Mouse (Mus musculus): ENCODE measurements at regions not wholly inside any gene's neighbourhood (a gene's known extent, or its start where the extent isn't known, plus 50 kb on each side); places are given as distances from the start of the nearest gene placed in this dataset.

DNA sequence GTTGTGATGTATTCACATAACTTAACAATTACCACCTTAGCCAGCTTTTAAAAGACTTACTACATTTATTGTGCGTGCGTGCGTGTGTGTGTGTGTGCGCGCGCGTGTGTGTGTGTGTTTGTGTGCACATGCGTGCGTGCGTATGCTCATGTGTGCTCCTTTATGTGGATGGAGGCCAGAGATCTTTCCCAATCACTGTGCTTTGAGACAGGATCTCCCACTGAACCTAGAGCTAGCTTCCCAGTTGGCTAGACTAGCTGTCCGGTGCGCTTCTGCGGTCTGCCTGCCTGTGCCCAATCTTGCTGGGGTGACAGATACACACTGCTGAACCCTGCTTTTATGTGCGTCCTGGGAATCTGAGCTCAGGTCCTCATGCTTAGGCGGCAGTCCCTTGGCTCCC is 50.1 kb upstream of the Arhgap29 start:
- no peak overlapping the region for H3K4me3 ChIP-seq
- ATAC-seq (replicated peaks; ENCODE audit: insufficient number of reproducible peaks, insufficient read depth, low FRiP score, low read depth), result no peak

DNA sequence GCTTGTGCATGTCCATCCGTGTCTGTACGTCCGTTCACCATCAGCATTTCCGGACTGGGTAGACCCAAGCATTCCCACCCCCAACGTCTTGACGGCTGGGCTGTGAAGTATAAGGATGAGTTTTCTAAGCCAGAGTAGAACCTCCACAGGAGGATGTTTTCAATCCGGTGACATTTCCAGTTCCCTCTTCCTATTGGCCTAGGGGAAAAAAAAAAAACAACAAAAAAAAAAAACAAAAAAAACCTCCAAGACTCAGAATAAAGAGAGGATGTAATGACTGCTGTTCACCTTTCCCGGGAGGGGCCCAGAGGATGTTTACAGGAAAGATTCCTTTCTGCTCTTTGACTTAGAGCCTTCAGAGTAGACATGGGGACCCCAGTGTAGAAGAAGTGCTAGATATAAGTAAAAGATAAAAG is 51.9 kb upstream of the Arhgap29 start:
- H3K4me3 ChIP-seq, result no peak overlapping the region
- WGBS, result 55% methylated on average over 8 of the region's 8 CpGs
- no peaks in the 10 kb centered on the region; the same call in 1 of the 2 replicates for H3K4me1 ChIP-seq (replicated peaks)
- 0 out of 2 replicates have a peak overlapping the region, but pooled peaks have one; percentile 12 for H3K4me2 ChIP-seq
- 0 out of 2 replicates have a peak overlapping the region, but pooled peaks have one; percentile 26 for H3K27ac ChIP-seq
- H3K9ac ChIP-seq, result no peak overlapping the region
- ATAC-seq (replicated peaks; ENCODE audit: insufficient number of reproducible peaks, insufficient read depth, low FRiP score, low read depth), result no peak
- no peaks in the 10 kb centered on the region for H3K36me3 ChIP-seq
- H3K27me3 ChIP-seq, result no peaks in the 10 kb centered on the region
- no peaks in the 10 kb centered on the region for H3K9me3 ChIP-seq (replicated peaks)

More for the DNA sequence above, 50.1 kb upstream of the Arhgap29 start:
- Histone ChIP-seq H3K27me3 (no peaks in the 10 kb centered on the region), H3K27ac (no peak overlapping the region), H3K36me3 (no peaks in the 10 kb centered on the region), H3K4me2 (no peak overlapping the region), H3K4me1 (replicated peaks) (peaks cover 8% of the 10 kb centered on the region), H3K9me3 (replicated peaks) (no peaks in the 10 kb centered on the region), H3K9ac (no peak overlapping the region)
- 91% methylated on average over 15 of the region's 15 CpGs for WGBS

- WGBS, result 77% methylated on average over 14 of the region's 14 CpGs
- no peak for ATAC-seq (replicated peaks; ENCODE audit: insufficient number of reproducible peaks, insufficient read depth, low FRiP score, low read depth)
These were observed 54.3 kb upstream of the Arhgap29 start for GRCm38 (mm10) chr3:121897821-121898574.

DNA sequence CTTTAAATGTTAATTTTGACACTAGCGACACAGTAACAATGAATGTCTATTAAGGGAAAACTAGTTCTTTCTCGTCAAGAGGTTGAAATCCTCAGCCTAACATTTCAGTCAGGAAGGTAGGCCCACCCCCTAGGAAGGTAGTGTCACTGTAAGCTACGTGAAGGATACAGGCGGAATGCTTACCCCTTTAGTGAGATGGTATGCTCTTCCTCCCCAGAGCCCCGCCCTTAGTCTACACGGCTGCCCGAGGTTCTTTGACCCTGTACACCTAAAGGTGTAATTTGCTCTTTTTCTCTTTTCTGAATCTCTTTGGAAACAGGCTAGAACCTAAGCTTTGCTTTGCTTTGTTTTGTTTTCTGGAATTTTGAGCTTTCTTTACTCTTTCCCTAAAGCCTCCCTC is 58.7 kb upstream of the Arhgap29 start:
- peaks cover 31% of the 10 kb centered on the region for H3K4me1 ChIP-seq (replicated peaks)
- H3K27ac ChIP-seq, result no peak overlapping the region
- H3K4me2 ChIP-seq, result no peak overlapping the region
- 78% methylated on average over 7 of the region's 7 CpGs for WGBS
- no peaks in the 10 kb centered on the region for H3K9me3 ChIP-seq (replicated peaks)
- no peaks in the 10 kb centered on the region for H3K36me3 ChIP-seq
- no peaks in the 10 kb centered on the region for H3K27me3 ChIP-seq
- no peak overlapping the region for H3K4me3 ChIP-seq
- ATAC-seq (replicated peaks; ENCODE audit: insufficient number of reproducible peaks, insufficient read depth, low FRiP score, low read depth), result no peak
- no peak overlapping the region for H3K9ac ChIP-seq

More at GRCm38 (mm10) chr3:121897821-121898574, 54.3 kb upstream of the Arhgap29 start:
- Histone ChIP-seq H3K4me2 (no peak overlapping the region), H3K9ac (no peak overlapping the region), H3K9me3 (replicated peaks) (no peaks in the 10 kb centered on the region), H3K27ac (no peak overlapping the region), H3K4me3 (no peak overlapping the region), H3K27me3 (no peaks in the 10 kb centered on the region), H3K4me1 (replicated peaks) (no peaks in the 10 kb centered on the region; the same call in 1 of the 2 replicates), H3K36me3 (no peaks in the 10 kb centered on the region)

DNA sequence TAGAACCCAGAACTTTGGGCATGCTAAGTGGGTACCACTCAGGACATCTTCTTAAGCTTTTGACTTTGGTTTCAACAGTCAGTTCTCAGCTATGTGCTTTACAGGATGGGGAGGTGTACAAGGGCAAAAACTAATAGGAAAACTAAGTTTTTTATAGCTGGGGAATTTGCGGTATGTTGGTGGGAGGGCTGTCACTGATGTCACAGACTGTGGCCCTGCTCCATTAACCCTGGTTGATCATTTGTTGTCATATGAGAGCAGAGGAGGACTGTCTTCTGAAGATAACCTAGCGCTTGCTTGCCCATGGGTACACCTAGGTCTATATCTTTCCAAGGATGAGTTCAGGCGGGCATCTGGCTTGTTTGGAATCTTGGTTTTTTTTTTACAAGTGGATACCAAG is 59.7 kb upstream of the Arhgap29 start:
- Histone ChIP-seq H3K4me1 (replicated peaks) (peaks cover 31% of the 10 kb centered on the region), H3K4me3 (no peak overlapping the region), H3K9me3 (replicated peaks) (no peaks in the 10 kb centered on the region), H3K9ac (no peak overlapping the region), H3K27me3 (no peaks in the 10 kb centered on the region), H3K4me2 (no peak overlapping the region), H3K36me3 (no peaks in the 10 kb centered on the region), H3K27ac (no peak overlapping the region)
- 75% methylated on average over 3 of the region's 3 CpGs for WGBS
- ATAC-seq (replicated peaks; ENCODE audit: insufficient number of reproducible peaks, insufficient read depth, low FRiP score, low read depth), result no peak

GRCm38 (mm10) chr3:121891338-121891737 is 61.0 kb upstream of the Arhgap29 start:
- peak overlapping the region; percentile 61 for H3K27ac ChIP-seq
- H3K4me1 ChIP-seq (replicated peaks), result peaks cover 41% of the 10 kb centered on the region

GRCm38 (mm10) chr3:121890563-121890962 is 61.8 kb upstream of the Arhgap29 start:
- Histone ChIP-seq H3K27me3 (no peaks in the 10 kb centered on the region), H3K9ac (no peak overlapping the region), H3K36me3 (no peaks in the 10 kb centered on the region), H3K4me3 (peak overlapping the region; percentile 34), H3K9me3 (replicated peaks) (no peaks in the 10 kb centered on the region), H3K27ac (peak overlapping the region; percentile 61), H3K4me1 (replicated peaks) (peaks cover 46% of the 10 kb centered on the region), H3K4me2 (peak overlapping the region; percentile 56)
- ATAC-seq (replicated peaks; ENCODE audit: insufficient number of reproducible peaks, insufficient read depth, low FRiP score, low read depth), result no peak
- 29% methylated on average over 5 of the region's 5 CpGs for WGBS

More at GRCm38 (mm10) chr3:121891338-121891737, 61.0 kb upstream of the Arhgap29 start:
- WGBS, result 14% methylated on average over 9 of the region's 9 CpGs
- Histone ChIP-seq H3K27me3 (no peaks in the 10 kb centered on the region), H3K4me3 (peak overlapping the region; percentile 34), H3K36me3 (no peaks in the 10 kb centered on the region), H3K9ac (0 out of 2 replicates have a peak overlapping the region, but pooled peaks have one; percentile 1), H3K4me2 (peak overlapping the region; percentile 56), H3K9me3 (replicated peaks) (no peaks in the 10 kb centered on the region)
- 0 out of 2 replicates have a peak, but pooled peaks have one; percentile 50 for ATAC-seq (replicated peaks; ENCODE audit: insufficient number of reproducible peaks, insufficient read depth, low FRiP score, low read depth)

DNA sequence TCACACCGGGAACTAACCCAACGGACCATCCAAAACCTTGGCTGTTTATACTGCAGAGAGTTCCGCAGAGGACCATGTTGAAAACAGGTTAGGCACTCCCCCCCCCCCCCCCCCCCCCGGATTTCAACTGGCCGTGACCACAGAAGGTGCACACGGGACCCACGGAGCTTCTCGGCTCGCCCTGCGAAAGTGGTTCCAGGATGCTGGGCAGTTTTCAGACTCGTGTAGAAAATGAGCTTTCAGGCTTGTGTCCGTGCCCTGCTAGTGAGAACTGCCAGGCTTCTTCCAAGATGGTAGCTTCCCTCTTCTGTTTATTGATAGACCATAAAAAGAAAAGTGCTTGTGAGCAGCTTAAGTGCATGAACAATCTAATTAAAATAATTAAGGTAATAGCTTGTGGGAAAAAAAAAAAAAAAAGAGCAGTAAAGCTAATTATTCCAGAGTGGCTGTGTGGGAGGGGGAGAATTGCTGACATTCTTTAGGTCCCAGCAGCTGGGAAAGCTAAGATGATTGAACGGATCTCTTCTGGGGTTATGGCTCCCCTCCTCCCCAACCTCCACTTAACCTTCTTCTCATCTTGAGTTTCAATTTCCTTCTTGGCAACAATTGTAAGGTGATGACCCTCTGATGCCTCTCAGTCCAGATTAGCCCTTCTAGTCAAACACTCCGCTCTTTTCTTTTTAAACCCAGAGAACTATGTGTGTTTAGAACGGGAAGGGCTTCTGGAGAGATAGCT is 65.3 kb upstream of the Arhgap29 start:
- 25% methylated on average over 15 of the region's 15 CpGs for WGBS

DNA sequence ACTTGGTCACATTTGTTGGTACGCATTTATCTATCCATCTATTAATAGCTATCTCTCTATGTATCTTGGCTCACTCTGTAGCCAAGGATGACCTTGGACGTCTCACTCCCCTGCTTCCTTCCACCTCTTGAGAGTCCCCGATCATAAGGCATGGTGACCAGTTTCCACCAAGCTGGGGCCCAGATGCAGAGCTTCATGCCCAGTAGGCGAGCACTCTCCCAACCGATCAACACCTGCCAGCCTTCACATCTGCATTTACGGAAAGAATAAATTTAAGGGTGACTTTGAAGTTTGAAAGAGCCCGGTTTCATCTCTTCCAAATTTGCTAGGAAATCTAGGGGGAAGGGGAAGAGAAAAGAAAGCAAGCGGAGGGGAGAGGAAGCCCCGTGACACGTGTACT is 66.0 kb upstream of the Arhgap29 start:
- H3K27ac ChIP-seq, result no peak overlapping the region
- 49% methylated on average over 10 of the region's 10 CpGs for WGBS
- ATAC-seq (replicated peaks; ENCODE audit: insufficient number of reproducible peaks, insufficient read depth, low FRiP score, low read depth), result no peak

More for the DNA sequence above, 65.3 kb upstream of the Arhgap29 start:
- Histone ChIP-seq H3K36me3 (no peaks in the 10 kb centered on the region), H3K4me2 (peak overlapping the region; percentile 51), H3K27ac (no peak overlapping the region), H3K4me3 (peak overlapping the region; percentile 19; the same call in 1 of the 2 replicates), H3K9ac (no peak overlapping the region), H3K4me1 (replicated peaks) (peaks cover 41% of the 10 kb centered on the region), H3K27me3 (peaks cover 8% of the 10 kb centered on the region; the same call in 1 of the 2 replicates), H3K9me3 (replicated peaks) (no peaks in the 10 kb centered on the region)
- no peak for ATAC-seq (replicated peaks; ENCODE audit: insufficient number of reproducible peaks, insufficient read depth, low FRiP score, low read depth)

GRCm38 (mm10) chr3:121885265-121886178 is 66.8 kb upstream of the Arhgap29 start:
- ATAC-seq (replicated peaks; ENCODE audit: insufficient number of reproducible peaks, insufficient read depth, low FRiP score, low read depth), result 0 out of 2 replicates have a peak, but pooled peaks have one; percentile 18

More for the DNA sequence above, 66.0 kb upstream of the Arhgap29 start:
- Histone ChIP-seq H3K4me2 (peak overlapping the region; percentile 51), H3K9ac (no peak overlapping the region), H3K9me3 (replicated peaks) (no peaks in the 10 kb centered on the region), H3K36me3 (no peaks in the 10 kb centered on the region), H3K27me3 (peaks cover 8% of the 10 kb centered on the region; the same call in 1 of the 2 replicates), H3K4me1 (replicated peaks) (peaks cover 36% of the 10 kb centered on the region), H3K4me3 (no peak overlapping the region)

More at GRCm38 (mm10) chr3:121885265-121886178, 66.8 kb upstream of the Arhgap29 start:
- Histone ChIP-seq H3K27ac (peak overlapping the region; percentile 38; the same call in 1 of the 2 replicates), H3K27me3 (peaks cover 8% of the 10 kb centered on the region; the same call in 1 of the 2 replicates), H3K4me1 (replicated peaks) (peaks cover 30% of the 10 kb centered on the region), H3K36me3 (no peaks in the 10 kb centered on the region), H3K4me2 (peak overlapping the region; percentile 9; the same call in 1 of the 2 replicates), H3K9ac (no peak overlapping the region), H3K9me3 (replicated peaks) (no peaks in the 10 kb centered on the region), H3K4me3 (no peak overlapping the region)
- 26% methylated on average over 10 of the region's 10 CpGs for WGBS
